Mouse (Mus musculus) left cerebral cortex, postnatal 25 days (tissue): ENCODE results near the gene Ep300. TPM values are rescaled to one million over a fixed set of nuclear protein-coding genes. Genes with fewer than 3 reads are reported as not detected.
"Not testable (repeated sequence)": the region's sequence is repeated elsewhere in the genome, so short reads cannot be mapped to it uniquely, and the experiment has no call there.

Experiments
- DNase-seq, 2 experiments: peaks; one replicate each; pipeline ENCODE4 v3.0.0; 2022; ENCODE audit warnings: low spot score in 2 of 2, mixed read lengths in 1 of 2
- intact Hi-C: fragments of 180-260 bp; cut with DNase I; formaldehyde crosslinking; loops from one replicate; pipeline ENCODE4 v1.15.1; 2025
- microRNA-seq, 2 experiments: library from miRNA; unstranded; fragments of <30 nt; microRNA quantifications; one replicate each; pipeline ENCODE4 v1.2.0; 2022
- total RNA-seq, 2 experiments: library from RNA; stranded (reverse); gene quantifications; 2 replicates each; pipeline ENCODE4 v1.2.3; 2021

The Ep300 gene
- total RNA-seq, 2 experiments from 2014 or later, result 64.1 to 66.4 TPM

DNA sequence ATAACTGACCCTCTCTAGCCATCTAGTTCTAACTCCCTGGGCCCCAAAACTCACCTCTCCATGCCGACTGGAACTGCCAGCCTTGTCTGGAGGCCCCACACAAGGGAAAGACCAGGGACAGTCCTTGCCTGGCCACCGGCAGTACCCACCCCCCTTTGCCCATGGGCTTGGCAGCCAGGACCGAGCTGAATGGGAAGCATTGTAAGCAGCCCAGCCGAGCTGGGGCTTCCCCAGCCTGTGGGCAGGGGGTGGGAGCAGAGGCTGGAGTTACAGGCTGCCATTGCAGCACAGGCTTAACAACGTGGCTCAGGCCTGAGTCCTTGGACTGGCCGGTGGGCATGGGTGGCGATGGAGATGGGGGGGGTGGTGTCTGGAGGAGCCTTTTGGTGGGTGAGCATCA, 112.0 kb downstream of the Ep300 start, which contains the start of gene Chadl:
Gene Chadl (minus strand): TSS at position 113 of the 400 bp plus-strand sequence.
- DNase-seq, result peak; percentile 27 to 48
- intact Hi-C loops, result no loop called here

DNA sequence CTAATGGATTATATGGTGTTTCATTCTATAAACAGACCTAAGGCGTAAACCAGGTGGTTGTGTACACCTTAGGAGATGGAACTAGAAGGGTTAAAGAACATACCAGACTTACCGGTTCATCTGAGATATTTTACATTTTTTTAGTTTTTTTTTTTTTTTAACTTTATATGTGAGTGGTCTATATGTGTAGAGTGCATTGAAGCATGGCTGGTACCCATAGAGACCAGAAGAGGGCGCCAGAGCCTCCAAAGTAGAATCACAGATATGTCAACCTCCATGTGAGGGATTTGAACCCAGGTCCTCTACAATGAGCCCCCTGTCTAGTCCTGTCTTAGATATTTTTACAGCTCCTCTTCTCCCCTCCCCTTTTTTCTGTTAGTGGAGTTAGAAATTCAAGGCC, 112.7 kb downstream of the Ep300 start:
- intact Hi-C loops, result no loop called here
- DNase-seq, result peak in 1 of 2 experiments; percentile 49

DNA sequence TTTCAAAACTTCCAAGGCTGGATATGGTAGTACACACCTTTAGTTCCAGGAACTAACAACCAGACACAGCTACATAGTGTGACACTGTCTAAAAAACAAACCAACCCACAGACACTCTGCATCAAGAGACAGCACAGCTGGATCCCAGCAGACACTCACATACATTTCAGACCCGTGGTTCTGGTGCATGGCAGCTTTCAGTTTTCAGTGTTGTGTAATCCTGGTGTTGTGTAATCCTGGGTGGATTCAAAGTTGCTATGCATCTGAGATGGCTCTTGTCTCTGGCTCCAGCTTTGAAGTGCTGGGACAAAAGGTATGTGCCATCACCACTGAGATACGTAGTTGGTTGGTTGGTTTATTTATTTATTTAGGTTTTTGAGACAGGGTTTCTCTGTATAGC, 113.4 kb downstream of the Ep300 start:
- no peak for DNase-seq
- intact Hi-C loops, result no loop called here

DNA sequence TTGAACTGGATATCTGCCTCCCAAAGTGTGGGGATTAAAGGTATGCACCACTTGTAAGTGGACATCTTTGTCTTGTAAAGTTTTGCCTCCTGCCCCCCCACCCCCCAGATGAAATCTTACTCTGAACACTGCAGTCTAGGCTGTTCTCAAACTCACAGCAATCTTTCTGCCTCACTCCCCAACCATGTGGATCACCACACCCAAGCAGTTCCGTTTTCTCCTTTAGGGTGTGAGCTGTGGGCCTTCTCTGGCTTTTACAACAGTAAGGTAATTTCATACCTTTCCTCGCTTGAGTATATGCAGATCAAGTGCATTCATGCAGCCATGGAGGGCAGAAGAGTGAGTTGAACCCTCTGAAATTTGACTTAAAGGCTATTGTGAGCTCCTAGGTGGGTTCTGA, 115.0 kb downstream of the Ep300 start:
- intact Hi-C loops, result no loop called here
- no peak for DNase-seq

DNA sequence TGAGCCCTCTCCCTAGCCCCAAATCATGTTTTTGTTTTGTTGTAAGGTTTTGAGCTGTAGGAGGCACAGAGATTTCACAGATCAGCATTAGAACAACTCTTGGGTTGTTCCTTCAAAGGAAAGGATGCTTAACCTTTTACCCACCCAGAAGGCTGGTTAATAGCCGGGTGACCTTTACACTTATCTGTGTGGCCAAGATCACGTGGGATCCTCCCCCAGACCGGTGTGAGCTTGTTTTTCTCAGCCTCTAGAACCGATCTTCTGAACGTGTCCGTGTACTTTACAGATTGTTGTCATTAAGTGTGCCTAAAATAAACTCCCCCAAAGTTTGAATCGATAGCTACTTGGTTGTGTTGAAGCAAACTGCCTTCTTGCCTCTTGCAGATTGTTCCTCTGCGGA, 115.5 kb downstream of the Ep300 start:
- intact Hi-C loops, result no loop called here
- no peak for DNase-seq

DNA sequence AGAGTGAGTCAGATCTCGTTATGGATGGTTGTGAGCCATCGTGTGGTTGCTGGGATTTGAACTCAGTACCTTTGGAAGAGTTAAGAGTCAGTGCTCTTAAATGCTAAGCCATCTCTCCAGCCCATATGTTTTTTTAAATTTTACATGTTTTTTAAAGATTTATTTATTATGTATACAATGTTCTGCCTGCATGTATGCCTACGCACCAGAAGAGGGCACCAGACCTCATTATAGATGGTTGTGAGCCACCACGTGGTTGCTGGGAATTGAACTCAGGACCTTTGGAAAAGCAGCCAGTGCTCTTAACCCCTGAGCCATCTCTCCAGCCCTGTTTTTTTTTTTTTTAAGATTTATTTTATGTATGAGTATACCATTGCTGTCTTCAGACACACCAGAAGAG, 116.2 kb downstream of the Ep300 start:
- intact Hi-C loops, DNase-seq: not testable (repeated sequence)

Small RNA genes within 50 kb of the gene (microRNA-seq; reads per million reads assigned to microRNA genes)
- gene Gm23880, result 0 to 0.25 reads per million in 2 experiments

Other genes starting within 250 kb of the Ep300 start
- 10 to 100 TPM; 42.1 to 43.1 TPM for gene Slc25a17, start 224.5 kb upstream of the Ep300 start, total RNA-seq
- 100 to 1,000 TPM; 165 TPM for gene St13, start 185.3 kb upstream of the Ep300 start, total RNA-seq
- gene Xpnpep3, start 185.2 kb upstream of the Ep300 start, total RNA-seq, result 10 to 100 TPM; 13.2 to 14.9 TPM
- gene Dnajb7, start 177.1 kb upstream of the Ep300 start, total RNA-seq, result not detected
- gene Rbx1, start 119.1 kb upstream of the Ep300 start, total RNA-seq, result 100 to 1,000 TPM; 132 to 133 TPM
- 10 to 100 TPM; 30.2 to 34.0 TPM for gene L3mbtl2, start 78.5 kb downstream of the Ep300 start, total RNA-seq
- gene Chadl, start 111.9 kb downstream of the Ep300 start, total RNA-seq, result 10 to 100 TPM; 16.2 to 20.7 TPM
- gene Zc3h7b, start 159.7 kb downstream of the Ep300 start, total RNA-seq, result 100 to 1,000 TPM; 174 to 178 TPM
- 100 to 1,000 TPM; 210 to 216 TPM for gene Rangap1, start 160.2 kb downstream of the Ep300 start, total RNA-seq
- gene Tef, start 217.1 kb downstream of the Ep300 start, total RNA-seq, result 100 to 1,000 TPM; 220 to 246 TPM